Mouse (Mus musculus) Patski (cell line): ENCODE data around the gene Cep128. TPM values are rescaled to one million over a fixed set of nuclear protein-coding genes. Genes with fewer than 3 reads are reported as not detected.
"Not testable (repeated sequence)": the region's sequence is repeated elsewhere in the genome, so short reads cannot be mapped to it uniquely, and the experiment has no call there.

Experiments
- ATAC-seq: fragments of 100-300 bp; one replicate; pipeline ENCODE4 v1.8.0; 2021
- CTCF ChIA-PET: fragments of 350-600 bp; sonication (Branson Sonifier 250); formaldehyde crosslinking; loops from one replicate; lab custom pipeline; 2022; ENCODE audit warnings: inconsistent platforms; lab: Charles Lee
- POLR2A ChIA-PET: fragments of 350-600 bp; sonication (Branson Sonifier 250); formaldehyde crosslinking; loops from one replicate; lab custom pipeline; 2022; ENCODE audit warnings: antibody characterized with exemption, inconsistent platforms; lab: Charles Lee
- DNase-seq: peaks from one replicate; pipeline ENCODE4 v3.0.0-alpha.2; 2011; ENCODE audit warnings: low read depth, low spot score
- H3K27me3 ChIP-seq: fragments of 371-371 bp; one replicate; pipeline ENCODE4 v1.5.1; 2021
- CTCF ChIP-seq: fragments of 100-300 bp; IDR thresholded peaks from one replicate; pipeline ENCODE4 v1.5.1; 2021
- in situ Hi-C: fragments of 300-500 bp; cut with MboI; formaldehyde crosslinking; loops from 3 replicates; pipeline ENCODE4 v1.11.1; 2018; ENCODE audit warnings: low pct_unique_long_range_greater_than_20kb, mixed read lengths
- polyA plus RNA-seq: library from polyadenylated mRNA; unstranded; gene quantifications from one replicate; pipeline ENCODE4 v1.2.3, GENCODE M21; 2021

Cep128 gene
- polyA plus RNA-seq, 1 experiment from 2014 or later, result 9.3 TPM

- ChIA-PET POLR2A (no interaction called here), CTCF (interaction anchor here (1.2 to 1.6 kb wide), 2 partner anchors 10 to 18 kb away, joined by 3 to 6 read pairs; no protein-coding TSS in a partner anchor)
- in situ Hi-C loops, result loop anchor here (25.0 kb wide), 1 partner anchor 386 kb away; the partner anchor contains the start of gene Ston2
- ATAC-seq (no peak), DNase-seq (no peak)
- peaks cover 48% of the 10 kb centered on the region for H3K27me3 ChIP-seq
- no peak for TF ChIP-seq CTCF
Observed at GRCm38 (mm10) chr12:91401049-91401352, 16.8 kb upstream of the Cep128 start.

GRCm38 (mm10) chr12:91400232-91401048, 16.2 kb upstream of the Cep128 start:
- in situ Hi-C loops, result loop anchor here (25.0 kb wide), 1 partner anchor 387 kb away; the partner anchor contains the start of gene Ston2
- peak; percentile 91 for TF ChIP-seq CTCF
- ChIA-PET CTCF (interaction anchor here (0.6 to 1.6 kb wide), 6 partner anchors 11 to 23 kb away, joined by 3 to 6 read pairs (median 3); no protein-coding TSS in a partner anchor), POLR2A (no interaction called here)
- DNase-seq (no peak), ATAC-seq (peak; percentile 97)
- peaks cover 48% of the 10 kb centered on the region for H3K27me3 ChIP-seq

GRCm38 (mm10) chr12:91383516-91384264, 519 bp downstream of the Cep128 start:
- CTCF ChIA-PET, result no interaction called here
- POLR2A ChIA-PET, result no interaction called here
- in situ Hi-C loops, result no loop called here
- no peak for TF ChIP-seq CTCF
- no peak for DNase-seq
- ATAC-seq, result peak; percentile 27
- H3K27me3 ChIP-seq, result peaks cover 6% of the 10 kb centered on the region

DNA sequence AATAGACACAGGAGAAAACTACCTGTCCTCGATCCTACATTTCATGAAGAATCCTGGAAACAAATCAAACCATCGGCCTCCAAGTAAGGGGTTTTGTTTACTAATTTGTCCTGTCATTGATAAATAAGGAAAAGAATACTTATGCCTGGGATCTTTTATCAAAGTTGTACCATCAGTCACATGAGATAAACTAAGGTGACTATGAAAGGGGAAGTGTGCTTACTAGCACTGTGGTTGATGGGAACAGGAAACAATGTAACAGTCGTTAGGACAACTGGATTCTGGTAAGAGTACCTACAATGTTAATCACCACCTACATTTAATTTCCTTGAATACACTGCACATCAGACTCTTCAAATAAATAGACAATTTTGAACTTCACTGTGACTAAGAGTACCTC, 15.0 kb downstream of the Cep128 start:
- TF ChIP-seq CTCF, result no peak
- in situ Hi-C loops, result no loop called here
- H3K27me3 ChIP-seq, result no peaks in the 10 kb centered on the region
- ChIA-PET POLR2A (no interaction called here), CTCF (no interaction called here)
- DNase-seq (no peak), ATAC-seq (no peak)

DNA sequence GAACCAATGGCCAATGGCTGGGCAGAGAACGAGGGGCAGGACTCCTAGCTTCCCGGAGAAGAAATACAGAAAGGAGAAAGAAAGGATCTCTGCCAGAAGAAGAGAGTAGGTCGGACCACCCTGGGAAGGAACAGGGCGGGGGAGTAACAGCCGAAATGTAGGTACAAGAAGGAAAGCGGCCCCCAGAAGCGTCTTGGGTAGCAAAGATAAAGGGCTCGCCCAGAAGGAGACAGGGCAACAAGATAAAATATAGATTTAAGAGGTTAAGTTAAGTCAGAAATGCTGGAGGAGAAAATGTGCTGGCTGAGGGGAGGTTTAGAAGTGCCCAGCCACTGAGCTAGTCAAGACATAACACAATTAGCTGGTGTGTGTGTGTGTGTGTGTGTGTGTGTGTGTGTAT, 30.4 kb downstream of the Cep128 start:
- POLR2A ChIA-PET, result no interaction called here
- no peaks in the 10 kb centered on the region for H3K27me3 ChIP-seq
- no peak for DNase-seq
- TF ChIP-seq CTCF, result no peak
- CTCF ChIA-PET, result interaction anchor here (1.2 kb wide), 1 partner anchor 12 kb away, joined by 4 read pairs; no protein-coding TSS in a partner anchor
- ATAC-seq, result no peak
- in situ Hi-C loops, result no loop called here

- ATAC-seq, in situ Hi-C loops, POLR2A ChIA-PET, DNase-seq, H3K27me3 ChIP-seq, CTCF ChIA-PET: not testable (repeated sequence)
Observed at GRCm38 (mm10) chr12:91338656-91339055, 45.6 kb downstream of the Cep128 start.

DNA sequence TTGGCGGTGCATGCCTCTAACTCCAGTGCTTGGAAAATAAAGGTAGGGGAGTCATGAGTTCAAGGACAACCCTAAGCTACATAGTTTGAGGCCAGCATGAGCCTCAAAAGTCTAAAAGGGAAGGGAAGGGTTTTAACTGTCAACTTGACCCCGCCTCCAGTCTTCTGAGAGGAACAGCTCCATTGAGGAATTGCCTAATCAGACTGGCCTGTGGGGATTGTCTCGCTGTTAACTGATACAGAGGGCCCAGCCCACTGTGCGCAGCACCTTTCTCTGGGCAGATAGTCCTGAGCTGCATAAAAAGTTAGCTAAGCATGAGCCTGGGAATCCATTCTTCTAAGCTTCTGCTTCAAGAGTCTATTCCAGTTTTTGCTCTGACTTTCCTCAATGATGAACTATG, 56.7 kb downstream of the Cep128 start:
- in situ Hi-C loops, result loop anchor here (10.0 kb wide), 1 partner anchor 1823 kb away; no protein-coding TSS in a partner anchor
- H3K27me3 ChIP-seq, result no peaks in the 10 kb centered on the region
- CTCF ChIA-PET, result no interaction called here
- ATAC-seq, result no peak
- no peak for DNase-seq
- POLR2A ChIA-PET, result no interaction called here
- no peak for TF ChIP-seq CTCF

- ChIA-PET POLR2A (interaction anchor here (0.8 kb wide), 1 partner anchor 11 kb away, joined by 4 read pairs; no protein-coding TSS in a partner anchor), CTCF (interaction anchor here (1.0 to 3.6 kb wide), 4 partner anchors 8 to 586 kb away, joined by 3 to 19 read pairs (median 10); no protein-coding TSS in a partner anchor)
- no peaks in the 10 kb centered on the region for H3K27me3 ChIP-seq
- ATAC-seq (no peak), DNase-seq (no peak)
- peak; percentile 60 for TF ChIP-seq CTCF
- in situ Hi-C loops, result loop anchor here (10.0 kb wide), 1 partner anchor 1821 kb away; no protein-coding TSS in a partner anchor
Observed at GRCm38 (mm10) chr12:91326104-91326503, 58.1 kb downstream of the Cep128 start.

DNA sequence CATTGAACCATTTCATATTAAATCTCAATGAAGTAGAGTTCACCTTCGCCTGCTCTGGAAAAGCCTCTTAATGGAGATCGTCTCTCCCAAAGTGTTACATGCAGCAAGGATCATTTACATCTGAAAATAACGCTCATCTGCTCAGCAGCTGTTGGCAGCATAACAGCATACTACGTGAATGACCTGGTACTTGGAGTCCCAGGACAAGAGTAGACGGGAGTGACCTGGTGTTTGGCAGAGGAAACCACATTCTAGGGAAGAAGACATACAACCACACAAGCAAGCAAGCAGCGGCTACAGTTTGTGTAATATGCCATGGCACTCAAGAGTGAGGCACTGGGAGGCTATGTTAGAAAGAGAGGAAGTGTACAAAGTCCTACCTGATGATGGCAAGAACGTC, 69.2 kb downstream of the Cep128 start:
- POLR2A ChIA-PET, result no interaction called here
- no peak for DNase-seq
- TF ChIP-seq CTCF, result no peak
- in situ Hi-C loops, result loop anchor here (25.0 kb wide), 2 partner anchors 928 to 1153 kb away; no protein-coding TSS in a partner anchor
- ATAC-seq, result no peak
- CTCF ChIA-PET, result interaction anchor here (2.1 to 3.7 kb wide), 3 partner anchors 10 to 574 kb away, joined by 7 to 25 read pairs (median 19); no protein-coding TSS in a partner anchor
- H3K27me3 ChIP-seq, result no peaks in the 10 kb centered on the region

DNA sequence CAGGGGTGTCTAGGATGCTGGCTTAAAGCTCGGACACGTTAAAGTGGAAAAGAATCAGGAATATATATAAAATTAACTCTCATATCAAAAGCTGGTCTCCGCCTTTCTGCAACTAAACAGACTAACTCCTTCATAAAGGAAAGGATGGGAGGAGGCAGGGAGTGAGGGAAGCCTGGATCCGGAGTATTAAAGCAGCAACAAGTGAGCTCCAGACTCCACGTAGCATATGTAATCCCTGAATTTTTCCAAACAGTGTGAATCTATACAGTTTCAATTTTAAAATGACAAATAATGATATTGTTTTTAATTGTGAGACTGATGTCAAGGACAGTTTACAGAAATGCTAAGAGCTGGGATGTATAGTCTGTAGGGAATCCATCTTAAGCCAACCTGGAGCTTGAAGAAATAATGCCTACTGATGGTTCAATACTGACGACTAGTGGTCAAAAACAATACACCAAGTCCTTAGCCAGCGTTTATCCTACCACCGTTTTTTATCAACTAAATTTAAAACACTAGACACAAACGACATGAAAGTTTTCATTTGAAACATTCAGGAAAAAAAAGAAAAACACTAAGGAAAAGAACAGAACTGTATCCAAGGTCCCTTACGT, 70.1 kb downstream of the Cep128 start:
- no peaks in the 10 kb centered on the region for H3K27me3 ChIP-seq
- CTCF ChIA-PET, result interaction anchor here (0.7 to 3.7 kb wide), 7 partner anchors 8 to 590 kb away, joined by 3 to 25 read pairs (median 4); partner anchors contain the start of gene Dio2
- POLR2A ChIA-PET, result no interaction called here
- ATAC-seq (peak; percentile 92), DNase-seq (no peak)
- TF ChIP-seq CTCF, result peak; percentile 63
- in situ Hi-C loops, result loop anchor here (5.0 to 25.0 kb wide), 4 partner anchors 587 to 1152 kb away; no protein-coding TSS in a partner anchor
